Mouse (Mus musculus) left cerebral cortex, postnatal 25 days (tissue): ENCODE data around the gene Cyp2c54. TPM values are rescaled to one million over a fixed set of nuclear protein-coding genes. Genes with fewer than 3 reads are reported as not detected.
"Not testable (repeated sequence)": the region's sequence is repeated elsewhere in the genome, so short reads cannot be mapped to it uniquely, and the experiment has no call there.

Source experiments
- DNase-seq, 2 experiments: peaks; one replicate each; pipeline ENCODE4 v3.0.0; 2022; ENCODE audit warnings: low spot score in 2 of 2, mixed read lengths in 1 of 2
- intact Hi-C: fragments of 180-260 bp; cut with DNase I; formaldehyde crosslinking; loops from one replicate; pipeline ENCODE4 v1.15.1; 2025
- total RNA-seq, 2 experiments: library from RNA; stranded (reverse); gene quantifications; 2 replicates each; pipeline ENCODE4 v1.2.3; 2021

The Cyp2c54 gene
- not detected for total RNA-seq

- no peak for DNase-seq
- intact Hi-C loops, result no loop called here
These were observed at the start of gene Cyp2c54 for GRCm38 (mm10) chr19:40073701-40074100. Gene Cyp2c54 (minus strand): TSS chr19:40073827.

- intact Hi-C loops, DNase-seq: not testable (repeated sequence)
These were observed 46.0 kb upstream of the Cyp2c54 start for GRCm38 (mm10) chr19:40119624-40120023.

- intact Hi-C loops, result no loop called here
- DNase-seq, result no peak
These were observed 17.5 kb upstream of the Cyp2c54 start for GRCm38 (mm10) chr19:40091111-40091510.

- intact Hi-C loops, DNase-seq: not testable (repeated sequence)
These were observed 15.8 kb upstream of the Cyp2c54 start, which contains the start of gene Cyp2c50 for GRCm38 (mm10) chr19:40089421-40089820. Gene Cyp2c50 (plus strand): TSS chr19:40089688.

- intact Hi-C loops, result no loop called here
- no peak for DNase-seq
These were observed 14.8 kb upstream of the Cyp2c54 start for GRCm38 (mm10) chr19:40088381-40088780.

- intact Hi-C loops, DNase-seq: not testable (repeated sequence)
These were observed 81.5 kb downstream of the Cyp2c54 start, which contains the start of gene Cyp2c37 for GRCm38 (mm10) chr19:39992140-39992539. Gene Cyp2c37 (plus strand): TSS chr19:39992424.

GRCm38 (mm10) chr19:39989471-39989870, 84.2 kb downstream of the Cyp2c54 start:
- intact Hi-C loops, result no loop called here
- DNase-seq, result no peak

Other genes with a start within 250 kb of the Cyp2c54 start
- gene Cyp2c69, start 187.0 kb downstream of the Cyp2c54 start, total RNA-seq, result not detected
- not detected for gene Cyp2c37, start 81.4 kb downstream of the Cyp2c54 start, total RNA-seq
- gene Cyp2c50, start 15.9 kb upstream of the Cyp2c54 start, total RNA-seq, result not detected
- 1 to 10 TPM; 1.5 to 1.8 TPM for gene Cyp2c70, start 113.5 kb upstream of the Cyp2c54 start, total RNA-seq
- 10 to 100 TPM; 15.0 to 15.8 TPM for gene Pdlim1, start 198.0 kb upstream of the Cyp2c54 start, total RNA-seq